Comparison of ENCODE assay signal across 10 mouse cellular contexts in genomic region chr6:138419871-138420535, GRCm38 (mm10).
DNase-seq lines count a peak whose midpoint lies in the region; ATAC-seq and TF ChIP-seq lines count a peak whose summit lies in the region.
"Had no signal": no experiment of that assay in that cellular context is flagged by ENCODE, and none has a peak within 500 bp of the region (broad histone marks: within the 10 kb centered on the region; RNA-seq: fewer than 3 reads in every experiment).

No protein-coding gene starts in this region.

- ATAC-seq in lung, embryonic 14.5 days (ENCODE audit: insufficient read depth), result no peak
- ATAC-seq in forebrain, embryonic 12.5 days (ENCODE audit: low FRiP score), result peak; percentile 66
- ATAC-seq in limb, embryonic 11.5 days (ENCODE audit: insufficient number of reproducible peaks, low FRiP score, low TSS enrichment, low read depth), result no peak

- H3K9me3 ChIP-seq in lung, embryonic 14.5 days (ENCODE audit: low read depth, low read length), result no peaks in the 10 kb centered on the region
- no peaks in the 10 kb centered on the region for H3K9me3 ChIP-seq in forebrain, embryonic 12.5 days
- no peaks in the 10 kb centered on the region for H3K9me3 ChIP-seq in limb, embryonic 11.5 days (ENCODE audit: control insufficient read depth, low read length)

- peaks cover 3% of the 10 kb centered on the region; the same call in 1 of the 2 replicates for H3K27me3 ChIP-seq in lung, embryonic 14.5 days (ENCODE audit: insufficient read depth, low read length)
- 0 out of 2 replicates have a peak, but pooled peaks cover 3% of the 10 kb centered on the region for H3K27me3 ChIP-seq in forebrain, embryonic 12.5 days
- H3K27me3 ChIP-seq in limb, embryonic 11.5 days (ENCODE audit: control insufficient read depth, insufficient read depth, low read length), result peaks cover 6% of the 10 kb centered on the region; the same call in 1 of the 2 replicates

- no peaks in the 10 kb centered on the region for H3K36me3 ChIP-seq in lung, embryonic 14.5 days (ENCODE audit: insufficient read depth)
- H3K36me3 ChIP-seq in forebrain, embryonic 12.5 days (replicated peaks), result peaks cover 6% of the 10 kb centered on the region; the same call in 1 of the 2 replicates
- H3K36me3 ChIP-seq in limb, embryonic 11.5 days (ENCODE audit: control insufficient read depth, insufficient read depth, low read length), result no peaks in the 10 kb centered on the region
- H3K36me3 ChIP-seq: G1E had no signal

- H3K4me2 ChIP-seq in lung, embryonic 14.5 days, result peak overlapping the region; percentile 75
- peak overlapping the region; percentile 63 for H3K4me2 ChIP-seq in forebrain, embryonic 12.5 days
- peak overlapping the region; percentile 55; the same call in 1 of the 2 replicates for H3K4me2 ChIP-seq in limb, embryonic 11.5 days (ENCODE audit: low read depth, severe bottlenecking)

- H3K4me3 ChIP-seq in lung, embryonic 14.5 days (ENCODE audit: low read depth, low read length), result peak overlapping the region; percentile 41
- H3K4me3 ChIP-seq in forebrain, embryonic 12.5 days (replicated peaks), result peak overlapping the region; percentile 51
- peak overlapping the region; percentile 1; the same call in 1 of the 2 replicates for H3K4me3 ChIP-seq in limb, embryonic 11.5 days (ENCODE audit: low read depth, low read length)

- H3K9ac ChIP-seq in lung, embryonic 14.5 days, result no peak overlapping the region
- H3K9ac ChIP-seq in forebrain, embryonic 12.5 days, result peak overlapping the region; percentile 64
- H3K9ac ChIP-seq in limb, embryonic 11.5 days (ENCODE audit: low read length), result 0 out of 2 replicates have a peak overlapping the region, but pooled peaks have one; percentile 22

- no peak for TF ChIP-seq CTCF in lung, embryonic 14.5 days (IDR thresholded peaks at IDR 0.05; ENCODE audit: low read depth)

- H3K4me1 ChIP-seq in lung, embryonic 14.5 days (ENCODE audit: insufficient read depth), result peaks cover 4% of the 10 kb centered on the region; the same call in 1 of the 2 replicates
- H3K4me1 ChIP-seq in forebrain, embryonic 12.5 days, result peaks cover 61% of the 10 kb centered on the region
- peaks cover 7% of the 10 kb centered on the region; the same call in 1 of the 2 replicates for H3K4me1 ChIP-seq in limb, embryonic 11.5 days (ENCODE audit: control insufficient read depth, insufficient read depth, low read length)

- WGBS in lung, embryonic 14.5 days, result 43% methylated on average over 8 of the region's 8 CpGs
- WGBS in forebrain, embryonic 12.5 days, result 3% methylated on average over 8 of the region's 8 CpGs
- 41% methylated on average over 8 of the region's 8 CpGs for WGBS in limb, embryonic 11.5 days

- H3K27ac ChIP-seq in lung, embryonic 14.5 days (ENCODE audit: low read depth), result no peak overlapping the region; the same call in 1 of the 2 replicates
- peak overlapping the region; percentile 97 for H3K27ac ChIP-seq in forebrain, embryonic 12.5 days
- no peak overlapping the region for H3K27ac ChIP-seq in limb, embryonic 11.5 days (replicated peaks; ENCODE audit: low read depth, low read length)

- DNase-seq in lung, embryonic 14.5 days, result no peak
- no peak for DNase-seq in lung, postnatal 25 days (ENCODE audit: low spot score)
- DNase-seq in limb, embryonic 11.5 days (ENCODE audit: low spot score), result no peak
- peak; percentile 89 for DNase-seq in retina, postnatal 1 day
- DNase-seq in B cell, adult 2 months, result no peak
- DNase-seq in T-cell, adult 2 months (ENCODE audit: low spot score), result no peak
- DNase-seq: lung, postnatal 14 days; thymus, postnatal 14 days had no signal

Comparison
In these comparisons a context has a peak if more than half of its experiments do, and no peak if none do; other contexts are left out.
1. H3K4me3 ChIP-seq: peak in every context shown above with its lines; median percentile 51 in forebrain, embryonic 12.5 days; 41 in lung, embryonic 14.5 days; 1 in limb, embryonic 11.5 days.